Mouse (Mus musculus): ENCODE results near the gene Hcn3. TPM values are rescaled to one million over a fixed set of nuclear protein-coding genes. Genes with fewer than 3 reads are reported as not detected.

Gene Hcn3
- total and polyA plus RNA-seq, 2 experiments from 2014 or later = 38.1 to 85.7 TPM

- TF ChIP-seq CTCF (IDR thresholded peaks at IDR 0.05; ENCODE audit: low read depth) = no peak
- ATAC-seq (no peak), DNase-seq (ENCODE audit: low spot score) (no peak)
- Histone ChIP-seq H3K36me3 (ENCODE audit: insufficient read depth, low read length) (peaks cover 58% of the 10 kb centered on the region), H3K9ac (replicated peaks; ENCODE audit: low read length) (no peak overlapping the region), H3K27me3 (ENCODE audit: insufficient read depth, low read length) (no peaks in the 10 kb centered on the region), H3K9me3 (ENCODE audit: low read length) (no peaks in the 10 kb centered on the region), H3K4me1 (ENCODE audit: insufficient read depth, low read length) (peaks cover 9% of the 10 kb centered on the region), H3K27ac (no peak overlapping the region), H3K4me2 (ENCODE audit: low read depth, low read length) (no peak overlapping the region), H3K4me3 (ENCODE audit: low read length) (no peak overlapping the region)
- WGBS = 94% methylated on average over 11 of the region's 11 CpGs
Measured at GRCm38 (mm10) chr3:89174844-89175243, 14.8 kb upstream of the Hcn3 start.

- H3K4me1 ChIP-seq (ENCODE audit: insufficient read depth, low read length) = peaks cover 11% of the 10 kb centered on the region; the same call in 1 of the 2 replicates
- H3K9me3 ChIP-seq (ENCODE audit: low read length) = no peaks in the 10 kb centered on the region
- no peak overlapping the region for H3K4me3 ChIP-seq (ENCODE audit: low read length)
- ATAC-seq = no peak
- no peak overlapping the region for H3K27ac ChIP-seq
- WGBS = 94% methylated on average over 19 of the region's 19 CpGs
- no peak overlapping the region for H3K4me2 ChIP-seq (ENCODE audit: low read depth, low read length)
- TF ChIP-seq CTCF (IDR thresholded peaks at IDR 0.05; ENCODE audit: low read depth) = no peak
- no peak overlapping the region for H3K9ac ChIP-seq (replicated peaks; ENCODE audit: low read length)
- H3K36me3 ChIP-seq (ENCODE audit: insufficient read depth, low read length) = peaks cover 36% of the 10 kb centered on the region
- DNase-seq (ENCODE audit: low spot score) = no peak
- no peaks in the 10 kb centered on the region for H3K27me3 ChIP-seq (ENCODE audit: insufficient read depth, low read length)
Measured at GRCm38 (mm10) chr3:89166945-89167344, 6.9 kb upstream of the Hcn3 start.

- peak overlapping the region; percentile 76 for H3K4me2 ChIP-seq (ENCODE audit: low read depth, low read length)
- H3K4me1 ChIP-seq (ENCODE audit: insufficient read depth, low read length) = peaks cover 11% of the 10 kb centered on the region
- no peaks in the 10 kb centered on the region for H3K9me3 ChIP-seq (ENCODE audit: low read length)
- DNase-seq (ENCODE audit: low spot score) = no peak
- peaks cover 30% of the 10 kb centered on the region for H3K36me3 ChIP-seq (ENCODE audit: insufficient read depth, low read length)
- ATAC-seq = no peak
- H3K9ac ChIP-seq (replicated peaks; ENCODE audit: low read length) = peak overlapping the region; percentile 89
- no peak for TF ChIP-seq CTCF (IDR thresholded peaks at IDR 0.05; ENCODE audit: low read depth)
- H3K4me3 ChIP-seq (ENCODE audit: low read length) = peak overlapping the region; percentile 94
- H3K27ac ChIP-seq = peak overlapping the region; percentile 95
- H3K27me3 ChIP-seq (ENCODE audit: insufficient read depth, low read length) = no peaks in the 10 kb centered on the region
- WGBS = 30% methylated on average over 12 of the region's 12 CpGs
Measured at GRCm38 (mm10) chr3:89165268-89165870, 5.4 kb upstream of the Hcn3 start.

GRCm38 (mm10) chr3:89164506-89165267 lies 4.7 kb upstream of the Hcn3 start, which contains the start of gene Clk2:
Gene Clk2 (plus strand): TSS chr3:89164795.
- peak; percentile 96 for DNase-seq (ENCODE audit: low spot score)
- Histone ChIP-seq H3K9me3 (ENCODE audit: low read length) (no peaks in the 10 kb centered on the region), H3K9ac (replicated peaks; ENCODE audit: low read length) (peak within 1 kb of the TSS; percentile 89), H3K27ac (peak within 1 kb of the TSS; percentile 95), H3K27me3 (ENCODE audit: insufficient read depth, low read length) (no peaks in the 10 kb centered on the region), H3K4me1 (ENCODE audit: insufficient read depth, low read length) (peaks cover 11% of the 10 kb centered on the region), H3K36me3 (ENCODE audit: insufficient read depth, low read length) (peaks cover 23% of the 10 kb centered on the region), H3K4me2 (ENCODE audit: low read depth, low read length) (peak within 1 kb of the TSS; percentile 76), H3K4me3 (ENCODE audit: low read length) (peak within 1 kb of the TSS; percentile 94)
- peak; percentile 96 for ATAC-seq
- TF ChIP-seq CTCF (IDR thresholded peaks at IDR 0.05; ENCODE audit: low read depth) = no peak
- WGBS = under 1% methylated on average over 70 of the region's 79 CpGs

GRCm38 (mm10) chr3:89163643-89164245 lies 3.7 kb upstream of the Hcn3 start:
- WGBS = 74% methylated on average over 5 of the region's 5 CpGs
- Histone ChIP-seq H3K27me3 (ENCODE audit: insufficient read depth, low read length) (no peaks in the 10 kb centered on the region), H3K9ac (replicated peaks; ENCODE audit: low read length) (peak overlapping the region; percentile 89)

GRCm38 (mm10) chr3:89163123-89163522 lies 3.1 kb upstream of the Hcn3 start:
- no peak for TF ChIP-seq CTCF (IDR thresholded peaks at IDR 0.05; ENCODE audit: low read depth)
- Histone ChIP-seq H3K9me3 (ENCODE audit: low read length) (no peaks in the 10 kb centered on the region), H3K27me3 (ENCODE audit: insufficient read depth, low read length) (no peaks in the 10 kb centered on the region), H3K36me3 (ENCODE audit: insufficient read depth, low read length) (0 out of 2 replicates have a peak, but pooled peaks cover 7% of the 10 kb centered on the region), H3K9ac (replicated peaks; ENCODE audit: low read length) (no peak overlapping the region), H3K27ac (no peak overlapping the region), H3K4me3 (ENCODE audit: low read length) (no peak overlapping the region), H3K4me1 (ENCODE audit: insufficient read depth, low read length) (peaks cover 17% of the 10 kb centered on the region), H3K4me2 (ENCODE audit: low read depth, low read length) (no peak overlapping the region)
- 80% methylated on average over 1 of the region's 1 CpGs for WGBS
- DNase-seq (ENCODE audit: low spot score) (no peak), ATAC-seq (no peak)

More at GRCm38 (mm10) chr3:89163643-89164245, 3.7 kb upstream of the Hcn3 start:
- Histone ChIP-seq H3K4me3 (ENCODE audit: low read length) (peak overlapping the region; percentile 94), H3K27ac (peak overlapping the region; percentile 95; the same call in 1 of the 2 replicates), H3K9me3 (ENCODE audit: low read length) (no peaks in the 10 kb centered on the region), H3K4me1 (ENCODE audit: insufficient read depth, low read length) (peaks cover 11% of the 10 kb centered on the region), H3K36me3 (ENCODE audit: insufficient read depth, low read length) (peaks cover 13% of the 10 kb centered on the region; the same call in 1 of the 2 replicates), H3K4me2 (ENCODE audit: low read depth, low read length) (peak overlapping the region; percentile 76)
- ATAC-seq (no peak), DNase-seq (ENCODE audit: low spot score) (no peak)
- TF ChIP-seq CTCF (IDR thresholded peaks at IDR 0.05; ENCODE audit: low read depth) = no peak
